13 mouse cellular contexts compared by ENCODE assay signal in genomic region chr7:143057023-143057422, GRCm38 (mm10). TPM values are rescaled to one million over a fixed set of nuclear protein-coding genes. Genes with fewer than 3 reads are reported as not detected.
DNase-seq lines count a peak whose midpoint lies in the region; ATAC-seq and TF ChIP-seq lines count a peak whose summit lies in the region.
"Had no signal": no experiment of that assay in that cellular context is flagged by ENCODE, and none has a peak within 500 bp of the region (broad histone marks: within the 10 kb centered on the region; RNA-seq: fewer than 3 reads in every experiment).

No protein-coding gene starts in this region.

- no peaks in the 10 kb centered on the region for H3K9me3 ChIP-seq in kidney, embryonic 16.5 days (ENCODE audit: low read length)
- H3K9me3 ChIP-seq in liver, embryonic 15.5 days (replicated peaks) = no peaks in the 10 kb centered on the region
- H3K9me3 ChIP-seq: embryonic facial prominence, embryonic 13.5 days had no signal

- TF ChIP-seq CTCF in cerebellum, adult 2 months (IDR thresholded peaks at IDR 0.05; ENCODE audit: borderline replicate concordance, insufficient read depth, low read depth, low read length) = no peak

- whole genome bisulfite sequencing in cerebellum, adult 2 months = 66% methylated on average over 5 of the region's 5 CpGs
- WGBS in kidney, embryonic 16.5 days = 78% methylated on average over 5 of the region's 5 CpGs
- WGBS in liver, embryonic 15.5 days (ENCODE audit: insufficient replicate concordance) = 26% methylated on average over 5 of the region's 5 CpGs

- no peak for ATAC-seq in kidney, embryonic 16.5 days (ENCODE audit: low FRiP score, low TSS enrichment)
- ATAC-seq in liver, embryonic 15.5 days (ENCODE audit: insufficient read depth) = no peak
- ATAC-seq: forebrain, embryonic 16.5 days had no signal

- peak; percentile 20 for DNase-seq in cerebellum, adult 9-10 months
- no peak for DNase-seq in cerebellum, adult 2 months
- DNase-seq in kidney, postnatal 14 days = no peak
- DNase-seq in embryo, embryonic 10.5 days (ENCODE audit: low spot score) = no peak
- no peak for DNase-seq in yolk sac, embryonic 10.5 days (ENCODE audit: low spot score)
- DNase-seq: adrenal gland, adult 8-10 months; kidney, postnatal 25 days; right cerebral cortex, postnatal 4 days had no signal

- no peaks in the 10 kb centered on the region for H3K27me3 ChIP-seq in cerebellum, adult 2 months (ENCODE audit: control insufficient read depth, insufficient read depth, low read length)
- no peaks in the 10 kb centered on the region for H3K27me3 ChIP-seq in kidney, embryonic 16.5 days (ENCODE audit: insufficient read depth, low read length)
- H3K27me3 ChIP-seq in liver, embryonic 15.5 days = no peaks in the 10 kb centered on the region
- H3K27me3 ChIP-seq: embryonic facial prominence, embryonic 13.5 days had no signal

- H3K4me3 ChIP-seq in cerebellum, adult 2 months (replicated peaks; ENCODE audit: insufficient read depth, low read depth, low read length) = no peak overlapping the region
- H3K4me3 ChIP-seq in kidney, embryonic 16.5 days (ENCODE audit: low read length) = no peak overlapping the region
- H3K4me3 ChIP-seq in brown adipose tissue, adult 24 weeks (ENCODE audit: insufficient read depth, low read depth, low read length) = peak overlapping the region; percentile 93
- no peak overlapping the region for H3K4me3 ChIP-seq in liver, embryonic 15.5 days (replicated peaks)
- H3K4me3 ChIP-seq: embryonic facial prominence, embryonic 13.5 days had no signal

- H3K4me1 ChIP-seq in cerebellum, adult 2 months (ENCODE audit: control insufficient read depth, insufficient read depth, low read length) = peaks cover 58% of the 10 kb centered on the region
- H3K4me1 ChIP-seq in kidney, embryonic 16.5 days (ENCODE audit: insufficient read depth, low read length) = peaks cover 50% of the 10 kb centered on the region
- H3K4me1 ChIP-seq in brown adipose tissue, adult 24 weeks (ENCODE audit: control insufficient read depth, insufficient read depth, insufficient read length, low read length) = peaks cover 55% of the 10 kb centered on the region
- H3K4me1 ChIP-seq in liver, embryonic 15.5 days (replicated peaks) = peaks cover 96% of the 10 kb centered on the region

- H3K4me2 ChIP-seq in kidney, embryonic 16.5 days (replicated peaks; ENCODE audit: low read depth, low read length) = 0 out of 2 replicates have a peak overlapping the region, but pooled peaks have one; percentile 6
- peak overlapping the region; percentile 94 for H3K4me2 ChIP-seq in liver, embryonic 15.5 days
- H3K4me2 ChIP-seq: embryonic facial prominence, embryonic 13.5 days had no signal

- no peaks in the 10 kb centered on the region; the same call in 1 of the 2 replicates for H3K36me3 ChIP-seq in kidney, embryonic 16.5 days (ENCODE audit: insufficient read depth, low read length)
- peaks cover 5% of the 10 kb centered on the region for H3K36me3 ChIP-seq in liver, embryonic 15.5 days (replicated peaks)

- no peak overlapping the region for H3K27ac ChIP-seq in cerebellum, adult 2 months (ENCODE audit: insufficient read depth, low read length)
- 0 out of 2 replicates have a peak overlapping the region, but pooled peaks have one; percentile 8 for H3K27ac ChIP-seq in kidney, embryonic 16.5 days (ENCODE audit: low read length)
- H3K27ac ChIP-seq in brown adipose tissue, adult 24 weeks (replicated peaks; ENCODE audit: low read depth, low read length) = peak overlapping the region; percentile 97
- H3K27ac ChIP-seq in liver, embryonic 15.5 days (replicated peaks) = peak overlapping the region; percentile 77

- no peak overlapping the region for H3K9ac ChIP-seq in kidney, embryonic 16.5 days (replicated peaks; ENCODE audit: low read length)
- no peak overlapping the region for H3K9ac ChIP-seq in liver, embryonic 15.5 days
- H3K9ac ChIP-seq: embryonic facial prominence, embryonic 13.5 days had no signal

- no peak for TF ChIP-seq POLR2A in cerebellum, adult 2 months (IDR thresholded peaks at IDR 0.05; ENCODE audit: borderline replicate concordance, insufficient read depth, low read length)

RNA-seq across cellular contexts. Expression of gene Cd81, which starts 4.5 kb away (rescaled TPM):
- polyA plus RNA-seq in cerebellum, adult 2 months (2012; rRNA removed) = 841 and 916 TPM in 2 replicates
- 643 and 698 TPM in 2 replicates for polyA plus RNA-seq in kidney, embryonic 16.5 days (2015; fragmentation: Nextera tagmentation; extraction: Ambion mirVana)
- 289 and 375 TPM in 2 replicates for polyA plus RNA-seq in brown adipose tissue, adult 24 weeks (2012; ENCODE audit: insufficient read depth, insufficient read length, missing spikeins)
- 132 and 141 TPM in 2 replicates for polyA plus RNA-seq in liver, embryonic 15.5 days (2015; fragmentation: Nextera tagmentation; extraction: Ambion mirVana)

RNA-seq across cellular contexts. Expression of gene Tssc4, which starts 12.0 kb away (rescaled TPM):
- polyA plus RNA-seq in cerebellum, adult 2 months (2012; rRNA removed) = 101 and 106 TPM in 2 replicates
- polyA plus RNA-seq in kidney, embryonic 16.5 days (2015; fragmentation: Nextera tagmentation; extraction: Ambion mirVana) = 104 and 120 TPM in 2 replicates
- polyA plus RNA-seq in brown adipose tissue, adult 24 weeks (2012; ENCODE audit: insufficient read depth, insufficient read length, missing spikeins) = 6.7 and 13.2 TPM in 2 replicates
- 38.5 and 44.2 TPM in 2 replicates for polyA plus RNA-seq in liver, embryonic 15.5 days (2015; fragmentation: Nextera tagmentation; extraction: Ambion mirVana)

RNA-seq across cellular contexts. Expression of gene Trpm5, which starts 37.4 kb away (rescaled TPM):
- polyA plus RNA-seq in cerebellum, adult 2 months (2012; rRNA removed) = 0.10 and 0.13 TPM in 2 replicates
- 6.0 and 6.9 TPM in 2 replicates for polyA plus RNA-seq in kidney, embryonic 16.5 days (2015; fragmentation: Nextera tagmentation; extraction: Ambion mirVana)
- polyA plus RNA-seq in brown adipose tissue, adult 24 weeks (2012; ENCODE audit: insufficient read depth, insufficient read length, missing spikeins) = not detected in 2 replicates
- polyA plus RNA-seq in liver, embryonic 15.5 days (2015; fragmentation: Nextera tagmentation; extraction: Ambion mirVana) = 0.43 and 0.91 TPM in 2 replicates

RNA-seq across cellular contexts. Expression of gene Kcnq1, which starts 49.1 kb away (rescaled TPM):
- 0.54 and 1.6 TPM in 2 replicates for polyA plus RNA-seq in cerebellum, adult 2 months (2012; rRNA removed)
- 9.2 and 9.8 TPM in 2 replicates for polyA plus RNA-seq in kidney, embryonic 16.5 days (2015; fragmentation: Nextera tagmentation; extraction: Ambion mirVana)
- 0.36 and 1.0 TPM in 2 replicates for polyA plus RNA-seq in brown adipose tissue, adult 24 weeks (2012; ENCODE audit: insufficient read depth, insufficient read length, missing spikeins)
- polyA plus RNA-seq in liver, embryonic 15.5 days (2015; fragmentation: Nextera tagmentation; extraction: Ambion mirVana) = 0.31 and 0.91 TPM in 2 replicates

RNA-seq across cellular contexts. Expression of gene Tspan32, which starts 52.2 kb away (rescaled TPM):
- 0.25 and 0.32 TPM in 2 replicates for polyA plus RNA-seq in cerebellum, adult 2 months (2012; rRNA removed)
- 1.5 and 1.6 TPM in 2 replicates for polyA plus RNA-seq in kidney, embryonic 16.5 days (2015; fragmentation: Nextera tagmentation; extraction: Ambion mirVana)
- 0.83 and 1.3 TPM in 2 replicates for polyA plus RNA-seq in brown adipose tissue, adult 24 weeks (2012; ENCODE audit: insufficient read depth, insufficient read length, missing spikeins)
- polyA plus RNA-seq in liver, embryonic 15.5 days (2015; fragmentation: Nextera tagmentation; extraction: Ambion mirVana) = 80.3 and 82.2 TPM in 2 replicates
